Mouse (Mus musculus) heart, embryonic 10.5 days (tissue): ENCODE data around the gene Btbd19. TPM values are rescaled to one million over a fixed set of nuclear protein-coding genes. Genes with fewer than 3 reads are reported as not detected.
A peak's percentile ranks its signal among the peaks of the same experiment; 100 is the strongest.

Source experiments
- DNase-seq: peaks from one replicate; pipeline ENCODE4 v3.0.0-alpha.2; 2017; ENCODE audit warnings: low spot score
- H3K27ac ChIP-seq: fragments of 300-500 bp; sonication (generic); 2 replicates; pipeline ENCODE4 v1.5.1; 2016; ENCODE audit warnings: mild to moderate bottlenecking
- H3K27me3 ChIP-seq: fragments of 300-500 bp; sonication (generic); 2 replicates; pipeline ENCODE4 v1.6.1; 2016; ENCODE audit warnings: mild to moderate bottlenecking; ENCODE audit not compliant: poor library complexity, insufficient read depth, severe bottlenecking
- H3K36me3 ChIP-seq: fragments of 300-500 bp; sonication (generic); 2 replicates; pipeline ENCODE4 v1.6.1; 2016; ENCODE audit warnings: mild to moderate bottlenecking, moderate library complexity
- H3K4me1 ChIP-seq: fragments of 300-500 bp; sonication (generic); 2 replicates; pipeline ENCODE4 v1.6.1; 2016; ENCODE audit warnings: mild to moderate bottlenecking
- H3K4me3 ChIP-seq: fragments of 300-500 bp; sonication (generic); 2 replicates; pipeline ENCODE4 v1.5.1; 2016; ENCODE audit warnings: mild to moderate bottlenecking, moderate library complexity
- H3K9me3 ChIP-seq: fragments of 300-500 bp; sonication (generic); 2 replicates; pipeline ENCODE4 v1.6.1; 2016; ENCODE audit warnings: mild to moderate bottlenecking, moderate library complexity
- WGBS: fragments of 180-500 bp; shearing (Covaris S2); methylation state at CpG from one replicate; pipeline ENCODE4 v1.1.7; 2016; 5-methylcytosine and 5-hydroxymethylcytosine counted together
- polyA plus RNA-seq: library from polyadenylated mRNA; unstranded; fragments of >200 nt; fragmentation: Nextera tagmentation; extraction: Ambion mirVana; gene quantifications from 2 replicates; pipeline ENCODE4 v1.2.1, GENCODE M21; 2016

Btbd19 gene
- polyA plus RNA-seq, 1 experiment from 2014 or later: 4.9 TPM

GRCm38 (mm10) chr4:117131890-117132793 lies 6.6 kb upstream of the Btbd19 start:
- no peaks in the 10 kb centered on the region for H3K9me3 ChIP-seq
- no peak for DNase-seq
- peaks cover 30% of the 10 kb centered on the region for H3K4me1 ChIP-seq
- peaks cover 13% of the 10 kb centered on the region; the same call in 1 of the 2 replicates for H3K36me3 ChIP-seq
- H3K4me3 ChIP-seq: peak overlapping the region; percentile 82; the same call in 1 of the 2 replicates
- no peak overlapping the region for H3K27ac ChIP-seq
- WGBS: 25% methylated on average over 7 of the region's 7 CpGs
- peaks cover 41% of the 10 kb centered on the region for H3K27me3 ChIP-seq

GRCm38 (mm10) chr4:117131198-117131597 lies 5.7 kb upstream of the Btbd19 start:
- Histone ChIP-seq H3K27me3 (peaks cover 41% of the 10 kb centered on the region), H3K36me3 (peaks cover 13% of the 10 kb centered on the region; the same call in 1 of the 2 replicates), H3K9me3 (no peaks in the 10 kb centered on the region), H3K4me1 (peaks cover 30% of the 10 kb centered on the region), H3K4me3 (no peak overlapping the region), H3K27ac (no peak overlapping the region)
- DNase-seq: no peak
- 77% methylated on average over 6 of the region's 6 CpGs for WGBS

- peaks cover 33% of the 10 kb centered on the region for H3K4me1 ChIP-seq
- peaks cover 13% of the 10 kb centered on the region; the same call in 1 of the 2 replicates for H3K36me3 ChIP-seq
- no peak overlapping the region for H3K4me3 ChIP-seq
- WGBS: 76% methylated on average over 6 of the region's 6 CpGs
- no peak for DNase-seq
- peaks cover 41% of the 10 kb centered on the region for H3K27me3 ChIP-seq
- no peaks in the 10 kb centered on the region for H3K9me3 ChIP-seq
- no peak overlapping the region for H3K27ac ChIP-seq
Observed at GRCm38 (mm10) chr4:117130790-117131189, 5.3 kb upstream of the Btbd19 start.

DNA sequence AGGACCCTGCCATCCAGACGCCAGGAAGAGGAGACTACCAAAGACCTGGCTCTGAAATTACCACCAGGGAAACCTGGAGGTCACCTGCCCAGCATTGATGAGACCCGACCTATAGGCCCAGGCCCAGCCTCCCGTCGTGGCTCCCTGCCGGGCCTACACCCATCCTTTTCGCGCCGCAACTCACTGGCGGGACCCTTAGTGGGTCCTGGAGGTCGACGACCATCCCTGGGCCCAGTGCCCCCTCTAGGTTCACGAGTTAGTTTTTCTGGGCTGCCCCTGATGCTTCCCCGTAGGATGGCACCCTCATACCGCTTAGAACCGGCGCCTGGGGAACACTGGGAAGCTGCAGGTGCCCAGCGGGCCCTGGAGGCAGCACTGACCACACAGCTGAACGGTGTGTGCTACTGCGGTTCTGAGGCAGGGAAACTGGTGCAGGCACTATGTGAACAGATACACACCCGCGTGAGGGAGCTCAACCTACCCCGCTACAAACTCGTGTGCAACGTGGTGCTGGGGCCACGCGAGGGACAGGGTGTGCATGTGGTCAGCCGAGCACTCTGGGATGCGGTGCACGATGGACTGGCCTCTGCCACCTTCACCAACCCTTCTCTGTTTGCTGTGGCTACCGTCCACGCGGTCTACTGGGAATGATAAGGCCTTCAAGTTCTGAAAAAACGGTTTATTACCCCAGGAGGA lies 2.6 kb upstream of the Btbd19 start:
- Histone ChIP-seq H3K36me3 (peaks cover 13% of the 10 kb centered on the region; the same call in 1 of the 2 replicates), H3K27ac (no peak overlapping the region), H3K9me3 (no peaks in the 10 kb centered on the region), H3K4me1 (peaks cover 40% of the 10 kb centered on the region), H3K27me3 (peaks cover 35% of the 10 kb centered on the region), H3K4me3 (no peak overlapping the region)
- no peak for DNase-seq
- WGBS: 85% methylated on average over 33 of the region's 33 CpGs

GRCm38 (mm10) chr4:117126675-117127290 lies 1.3 kb upstream of the Btbd19 start, which contains the start of gene Tctex1d4:
Tctex1d4 (plus strand) TSS chr4:117126794.
- 79% methylated on average over 9 of the region's 9 CpGs for WGBS
- Histone ChIP-seq H3K4me3 (no peak within 1 kb of the TSS), H3K9me3 (no peaks in the 10 kb centered on the region), H3K27ac (peak within 1 kb of the TSS; percentile 81), H3K27me3 (peaks cover 22% of the 10 kb centered on the region), H3K36me3 (peaks cover 13% of the 10 kb centered on the region; the same call in 1 of the 2 replicates), H3K4me1 (peaks cover 27% of the 10 kb centered on the region)
- DNase-seq: no peak

GRCm38 (mm10) chr4:117125910-117126674 lies 567 bp upstream of the Btbd19 start:
- whole genome bisulfite sequencing: 42% methylated on average over 15 of the region's 15 CpGs
- H3K4me1 ChIP-seq: peaks cover 26% of the 10 kb centered on the region
- peak overlapping the region; percentile 81 for H3K27ac ChIP-seq
- no peaks in the 10 kb centered on the region for H3K9me3 ChIP-seq
- H3K4me3 ChIP-seq: no peak overlapping the region
- DNase-seq: peak; percentile 88
- peaks cover 9% of the 10 kb centered on the region; the same call in 1 of the 2 replicates for H3K36me3 ChIP-seq
- H3K27me3 ChIP-seq: peaks cover 15% of the 10 kb centered on the region

- no peaks in the 10 kb centered on the region for H3K9me3 ChIP-seq
- H3K4me3 ChIP-seq: no peak overlapping the region
- H3K36me3 ChIP-seq: peaks cover 7% of the 10 kb centered on the region; the same call in 1 of the 2 replicates
- DNase-seq: no peak
- H3K4me1 ChIP-seq: peaks cover 26% of the 10 kb centered on the region
- WGBS: 55% methylated on average over 14 of the region's 14 CpGs
- peak overlapping the region; percentile 81 for H3K27ac ChIP-seq
- H3K27me3 ChIP-seq: peaks cover 1% of the 10 kb centered on the region
Observed at GRCm38 (mm10) chr4:117124518-117125347, 792 bp downstream of the Btbd19 start.

- peaks cover 7% of the 10 kb centered on the region; the same call in 1 of the 2 replicates for H3K36me3 ChIP-seq
- H3K27ac ChIP-seq: 0 out of 2 replicates have a peak overlapping the region, but pooled peaks have one; percentile 81
- 81% methylated on average over 3 of the region's 3 CpGs for WGBS
- peaks cover 26% of the 10 kb centered on the region for H3K4me1 ChIP-seq
- H3K4me3 ChIP-seq: no peak overlapping the region
- no peaks in the 10 kb centered on the region for H3K9me3 ChIP-seq
- H3K27me3 ChIP-seq: no peaks in the 10 kb centered on the region
- no peak for DNase-seq
Observed at GRCm38 (mm10) chr4:117124218-117124517, 1.4 kb downstream of the Btbd19 start.

- Histone ChIP-seq H3K27ac (no peak overlapping the region), H3K36me3 (0 out of 2 replicates have a peak, but pooled peaks cover 7% of the 10 kb centered on the region), H3K9me3 (no peaks in the 10 kb centered on the region), H3K4me3 (no peak overlapping the region), H3K4me1 (peaks cover 26% of the 10 kb centered on the region), H3K27me3 (no peaks in the 10 kb centered on the region)
- WGBS: 69% methylated on average over 8 of the region's 9 CpGs
- DNase-seq: no peak
Observed at GRCm38 (mm10) chr4:117123546-117124217, 1.8 kb downstream of the Btbd19 start.

DNA sequence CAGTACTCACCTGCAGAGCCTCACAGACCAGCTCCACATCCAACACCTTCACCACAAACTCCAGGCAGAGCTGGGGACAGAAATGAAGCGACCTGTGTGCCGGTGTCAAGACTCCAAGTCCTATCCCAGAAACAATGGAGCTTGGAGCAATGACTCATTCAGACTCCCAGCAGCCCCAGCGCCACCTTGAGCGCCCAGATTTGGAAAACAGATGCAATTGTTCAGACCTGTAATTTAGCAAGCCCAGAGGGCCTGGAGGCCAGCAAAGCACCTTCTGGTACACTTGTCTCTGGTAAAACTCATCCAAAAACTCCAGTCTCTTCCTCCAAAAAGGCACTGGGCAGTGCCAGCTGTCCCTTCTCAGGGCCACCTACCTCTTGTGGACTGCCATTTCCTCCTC lies 3.3 kb downstream of the Btbd19 start:
- no peaks in the 10 kb centered on the region for H3K36me3 ChIP-seq
- H3K4me1 ChIP-seq: peaks cover 26% of the 10 kb centered on the region
- H3K27me3 ChIP-seq: no peaks in the 10 kb centered on the region
- WGBS: 84% methylated on average over 4 of the region's 4 CpGs
- no peak for DNase-seq
- no peak overlapping the region for H3K27ac ChIP-seq
- H3K9me3 ChIP-seq: no peaks in the 10 kb centered on the region
- no peak overlapping the region for H3K4me3 ChIP-seq
